Mouse (Mus musculus) left cerebral cortex, postnatal 25 days (tissue): ENCODE measurements at regions not wholly inside any gene's neighbourhood (a gene's known extent, or its start where the extent isn't known, plus 50 kb on each side); places are given as distances from the start of the nearest gene placed in this dataset.

ENCODE experiments used
- DNase-seq, 2 experiments: peaks; one replicate each; pipeline ENCODE4 v3.0.0; 2022; ENCODE audit warnings: low spot score in 2 of 2, mixed read lengths in 1 of 2
- intact Hi-C: fragments of 180-260 bp; cut with DNase I; formaldehyde crosslinking; loops from one replicate; pipeline ENCODE4 v1.15.1; 2025

GRCm38 (mm10) chr2:173356786-173357185 is 80.5 kb upstream of the Pmepa1 start:
- no peak for DNase-seq
- intact Hi-C loops = loop anchor here (5.0 kb wide), 1 partner anchor 51 kb away; no protein-coding TSS in a partner anchor

- intact Hi-C loops = no loop called here
- no peak for DNase-seq
Measured at GRCm38 (mm10) chr2:173365441-173366166, 89.3 kb upstream of the Pmepa1 start.

GRCm38 (mm10) chr2:173366734-173367133 is 90.4 kb upstream of the Pmepa1 start:
- intact Hi-C loops = no loop called here
- no peak for DNase-seq

GRCm38 (mm10) chr2:173368899-173369298 is 92.6 kb upstream of the Pmepa1 start:
- DNase-seq = no peak
- intact Hi-C loops = no loop called here

- no peak for DNase-seq
- intact Hi-C loops = no loop called here
Measured at GRCm38 (mm10) chr2:173376926-173377325, 100.6 kb upstream of the Pmepa1 start.

GRCm38 (mm10) chr2:173377497-173378257 is 101.3 kb upstream of the Pmepa1 start:
- DNase-seq = no peak
- intact Hi-C loops = no loop called here

GRCm38 (mm10) chr2:173379736-173380135 is 103.4 kb upstream of the Pmepa1 start:
- no peak for DNase-seq
- intact Hi-C loops = no loop called here

GRCm38 (mm10) chr2:173380341-173380761 is 104.0 kb upstream of the Pmepa1 start:
- DNase-seq = no peak
- intact Hi-C loops = no loop called here

GRCm38 (mm10) chr2:173382176-173382813 is 106.0 kb upstream of the Pmepa1 start:
- intact Hi-C loops = no loop called here
- no peak for DNase-seq

GRCm38 (mm10) chr2:173384935-173385586 is 108.7 kb upstream of the Pmepa1 start:
- intact Hi-C loops = no loop called here
- DNase-seq = no peak

- no peak for DNase-seq
- intact Hi-C loops = no loop called here
Measured at GRCm38 (mm10) chr2:173385722-173386141, 109.4 kb upstream of the Pmepa1 start.

GRCm38 (mm10) chr2:173388140-173388539 is 111.8 kb upstream of the Pmepa1 start:
- intact Hi-C loops = no loop called here
- no peak for DNase-seq

GRCm38 (mm10) chr2:173392557-173393323 is 116.4 kb upstream of the Pmepa1 start:
- intact Hi-C loops = no loop called here
- DNase-seq = no peak

GRCm38 (mm10) chr2:173393324-173393592 is 116.9 kb upstream of the Pmepa1 start:
- intact Hi-C loops = no loop called here

GRCm38 (mm10) chr2:173395526-173395925 is 119.2 kb upstream of the Pmepa1 start:
- intact Hi-C loops = no loop called here
- DNase-seq = no peak

More at GRCm38 (mm10) chr2:173393324-173393592, 116.9 kb upstream of the Pmepa1 start:
- no peak for DNase-seq

- intact Hi-C loops = no loop called here
- DNase-seq = no peak
Measured at GRCm38 (mm10) chr2:173397846-173398331, 121.6 kb upstream of the Pmepa1 start.

GRCm38 (mm10) chr2:173405629-173406028 is 116.8 kb upstream of the 1700021F07Rik start:
- no peak for DNase-seq
- intact Hi-C loops = loop anchor here (5.0 kb wide), 1 partner anchor 48 kb away; no protein-coding TSS in a partner anchor

- intact Hi-C loops = loop anchor here (5.0 kb wide), 1 partner anchor 49 kb away; no protein-coding TSS in a partner anchor
- DNase-seq = peak; percentile 35 to 59
Measured at GRCm38 (mm10) chr2:173406344-173407094, 115.9 kb upstream of the 1700021F07Rik start.
